Mouse (Mus musculus): ENCODE data around the gene Spag4. TPM values are rescaled to one million over a fixed set of nuclear protein-coding genes. Genes with fewer than 3 reads are reported as not detected.
"Not testable (repeated sequence)": the region's sequence is repeated elsewhere in the genome, so short reads cannot be mapped to it uniquely, and the experiment has no call there.

Spag4 gene
- total RNA-seq, 2 experiments from 2014 or later = 3.9 to 4.2 TPM

DNA sequence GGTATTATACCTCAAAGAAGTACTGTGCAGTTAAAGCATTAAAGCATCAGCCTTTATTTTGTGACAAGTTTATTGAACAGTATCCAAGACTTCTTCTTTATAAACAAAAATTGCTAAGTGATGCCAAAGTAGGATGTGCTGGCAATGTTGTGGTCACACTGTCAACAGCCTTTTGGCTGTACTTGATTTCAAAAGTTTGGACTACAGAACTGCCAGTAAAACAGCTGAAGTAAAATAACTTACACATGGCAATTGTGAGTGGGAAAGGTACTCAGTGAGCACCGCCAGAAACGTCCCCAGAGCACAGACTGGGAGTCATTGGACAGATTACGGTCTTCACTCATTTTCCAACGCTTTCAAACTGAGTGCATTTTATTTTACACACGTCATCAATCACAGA is 27.0 kb downstream of the Spag4 start:
- no peak for DNase-seq (ENCODE audit: extremely low spot score in 1 of 2, low spot score in 1 of 2)

DNA sequence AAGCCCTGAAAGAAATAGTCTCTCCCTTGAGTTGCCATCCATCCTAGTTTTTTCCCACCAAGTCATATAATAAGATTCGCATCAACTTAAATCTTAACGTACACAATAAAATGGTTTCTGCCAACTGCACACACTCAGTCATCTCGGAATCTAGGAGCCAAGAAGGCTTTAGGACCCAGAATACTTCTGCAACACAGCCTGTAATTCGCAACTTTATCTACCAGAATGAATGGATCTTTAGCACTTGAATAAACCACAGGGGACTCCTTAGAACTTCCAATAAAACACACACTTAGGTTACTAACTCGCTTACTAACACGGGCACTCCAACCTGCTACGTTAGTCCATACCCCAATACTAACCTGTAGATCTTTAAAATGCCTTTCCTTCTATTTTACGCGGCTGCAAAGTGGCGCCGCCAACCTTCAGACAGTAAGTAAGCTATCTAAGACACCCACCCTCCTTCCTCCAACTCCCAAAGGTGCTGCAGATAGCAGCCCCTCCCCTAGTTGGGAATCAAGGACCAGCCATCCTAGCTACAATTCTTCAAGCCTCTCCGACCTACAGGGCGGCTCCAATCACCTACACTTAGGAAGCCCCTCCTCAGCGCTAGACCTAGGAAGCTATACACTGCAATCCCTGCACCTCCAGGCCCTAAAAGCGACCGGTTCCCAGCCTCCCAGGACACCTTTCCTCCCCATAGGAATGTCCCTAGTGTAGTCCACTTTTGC is 45.8 kb downstream of the Spag4 start:
- no peak for DNase-seq (ENCODE audit: extremely low spot score in 1 of 2, low spot score in 1 of 2)

DNA sequence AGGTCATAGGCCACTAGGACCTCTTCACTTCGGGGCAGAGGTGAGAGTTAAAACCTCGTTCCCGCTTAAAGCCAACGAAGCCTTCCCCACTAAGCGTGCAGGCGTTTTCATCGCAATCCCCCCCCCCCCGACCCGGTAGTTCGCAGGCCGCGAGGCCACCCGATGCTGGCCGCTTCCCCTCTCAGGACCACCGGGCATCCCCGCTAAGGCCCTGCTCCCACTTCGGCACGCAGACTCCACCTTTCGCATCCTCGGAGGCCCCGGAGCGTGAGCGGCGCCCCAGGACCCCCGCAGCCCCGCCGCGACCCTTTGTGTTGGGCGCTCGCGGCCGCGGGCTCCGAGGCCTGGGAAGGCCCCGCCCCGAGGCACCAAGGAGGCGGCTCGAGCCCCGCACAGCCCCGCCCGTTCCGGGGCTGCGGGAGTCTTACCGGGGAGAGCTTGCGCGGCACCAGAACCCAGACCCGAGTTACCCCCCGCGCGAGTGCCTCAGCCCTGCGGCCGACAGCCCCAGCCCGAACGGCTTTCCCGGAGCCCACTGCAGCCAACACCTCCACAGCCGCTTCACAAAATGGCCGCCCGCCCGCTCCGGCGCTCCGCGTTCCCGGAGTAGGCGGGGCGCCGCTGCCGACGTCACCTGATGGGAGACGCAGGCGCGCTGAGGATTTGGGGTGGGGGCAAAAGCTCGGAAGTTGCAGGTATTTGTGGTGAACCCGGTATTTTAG is 46.5 kb downstream of the Spag4 start, which contains the start of the genes Cpne1 and Rbm12:
TSS of gene Cpne1 (minus strand) at position 608 of the 722 bp plus-strand sequence.
TSS of gene Rbm12 (minus strand) at position 621 of the 722 bp plus-strand sequence.
- DNase-seq (ENCODE audit: extremely low spot score in 1 of 2, low spot score in 1 of 2) = peak; percentile 87 to 89

DNA sequence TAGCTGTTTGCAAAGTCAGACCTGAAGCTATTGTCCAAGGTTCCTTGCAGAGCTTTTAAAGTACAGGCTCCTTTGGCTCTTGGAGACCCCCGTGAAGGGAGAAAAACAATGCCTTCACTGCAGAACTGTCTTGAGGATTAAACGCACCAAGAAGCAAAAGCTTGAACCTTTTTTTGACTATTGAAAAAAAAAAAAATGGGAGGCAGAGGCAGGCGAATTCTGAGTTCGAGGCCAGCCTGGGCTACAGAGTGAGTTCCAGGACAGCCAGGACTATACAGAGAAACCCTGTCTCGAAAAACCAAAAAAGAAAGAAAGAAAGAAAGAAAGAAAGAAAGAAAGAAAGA is 47.1 kb downstream of the Spag4 start:
- not testable (repeated sequence) for DNase-seq (ENCODE audit: extremely low spot score in 1 of 2, low spot score in 1 of 2)

DNA sequence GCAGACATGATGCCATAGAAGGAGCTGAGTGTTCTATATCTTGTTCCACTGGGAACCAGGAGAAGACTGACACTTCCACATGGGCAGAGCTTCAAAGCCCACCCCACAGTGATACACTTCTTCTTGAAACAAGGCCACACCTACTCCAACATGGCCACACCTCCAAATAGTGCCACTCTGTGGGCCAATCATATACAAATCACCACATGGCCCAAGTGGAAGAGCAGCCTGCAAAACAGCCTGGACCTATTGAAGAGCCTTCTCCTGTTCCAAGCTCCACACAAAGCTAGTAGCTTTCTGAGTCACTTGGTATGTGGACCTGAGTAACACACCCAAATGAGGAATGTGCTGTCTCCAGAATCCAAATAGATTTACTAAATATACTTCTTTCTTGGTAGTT is 54.6 kb downstream of the Spag4 start:
- DNase-seq (ENCODE audit: extremely low spot score in 1 of 2, low spot score in 1 of 2) = no peak

Other genes starting within 250 kb of the Spag4 start
- gene BC029722, start 245.7 kb upstream of the Spag4 start, total RNA-seq (2021) = 10 to 100 TPM; 52.8 to 60.0 TPM
- 10 to 100 TPM; 59.0 to 75.7 TPM for gene Eif6, start 238.2 kb upstream of the Spag4 start, total RNA-seq (2021)
- not detected for gene Fam83c, start 230.3 kb upstream of the Spag4 start, total RNA-seq (2021)
- 10 to 100 TPM; 60.8 to 74.1 TPM for gene Uqcc1, start 134.9 kb upstream of the Spag4 start, total RNA-seq (2021)
- gene Gm15557, start 124.4 kb upstream of the Spag4 start, total RNA-seq (2021) = not detected
- under 1 TPM in 1 of 2 experiments, not detected in 1; 0.10 TPM for gene Gdf5, start 119.8 kb upstream of the Spag4 start, total RNA-seq (2021)
- gene Cep250, start 108.7 kb upstream of the Spag4 start, total RNA-seq (2021) = 10 to 100 TPM; 14.3 to 18.9 TPM
- 1 to 10 TPM; 1.8 to 2.6 TPM for gene 6430550D23Rik, start 57.2 kb upstream of the Spag4 start, total RNA-seq (2021)
- 100 to 1,000 TPM; 174 to 223 TPM for gene Ergic3, start 57.1 kb upstream of the Spag4 start, total RNA-seq (2021)
- gene Fer1l4, start 12.2 kb upstream of the Spag4 start, total RNA-seq (2021) = not detected
- gene Cpne1, start 46.8 kb downstream of the Spag4 start, total RNA-seq (2021) = 10 to 100 TPM; 26.8 to 30.4 TPM
- gene Rbm12, start 46.8 kb downstream of the Spag4 start, total RNA-seq (2021) = 10 to 100 TPM; 28.9 to 30.6 TPM
- 10 to 100 TPM; 21.3 to 24.4 TPM for gene Gm28036, start 61.9 kb downstream of the Spag4 start, total RNA-seq (2021)
- gene Romo1, start 78.9 kb downstream of the Spag4 start, total RNA-seq (2021) = 100 to 1,000 TPM; 156 to 190 TPM
- gene Nfs1, start 79.0 kb downstream of the Spag4 start, total RNA-seq (2021) = 10 to 100 TPM; 45.6 to 47.4 TPM
- 100 to 1,000 TPM; 275 to 354 TPM for gene Rbm39, start 115.1 kb downstream of the Spag4 start, total RNA-seq (2021)
- gene Phf20, start 131.3 kb downstream of the Spag4 start, total RNA-seq (2021) = 10 to 100 TPM; 80.3 to 82.7 TPM
- 1 to 10 TPM; 4.3 to 4.6 TPM for gene Cnbd2, start 247.1 kb downstream of the Spag4 start, total RNA-seq (2021)
- gene Scand1, start 247.5 kb downstream of the Spag4 start, total RNA-seq (2021) = 100 to 1,000 TPM in 1 of 2 experiments, 10 to 100 TPM in 1; 99.6 to 114 TPM

All from layer of hippocampus, postnatal 25 days (tissue).